Mouse (Mus musculus) spleen, postnatal 4 days (tissue): ENCODE results near the gene Vstm4.

Source experiments
- DNase-seq, 2 experiments: peaks; one replicate each; pipeline ENCODE4 v3.0.0; 2022; ENCODE audit warnings: low spot score in 2 of 2

Gene Vstm4

DNA sequence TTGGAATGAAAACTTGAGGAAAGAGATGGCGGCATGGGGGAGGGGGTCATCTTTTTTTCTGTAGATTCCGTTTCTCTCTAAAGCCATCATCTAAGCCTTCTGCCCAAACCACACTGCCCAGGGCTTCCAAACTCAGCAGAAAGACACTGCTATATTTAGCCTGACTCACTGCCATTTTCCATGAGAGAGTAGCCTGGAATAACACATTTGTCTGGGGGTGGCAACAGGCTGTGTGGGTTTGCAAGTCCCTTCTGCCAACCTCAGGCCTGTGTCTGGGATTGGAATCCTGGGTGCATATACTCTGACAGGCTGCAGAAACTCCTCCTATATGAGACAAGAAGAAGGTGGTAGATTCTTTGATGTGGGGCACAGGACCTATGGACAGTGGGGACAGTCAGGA, 91.0 kb downstream of the Vstm4 start:
- DNase-seq, result no peak

DNA sequence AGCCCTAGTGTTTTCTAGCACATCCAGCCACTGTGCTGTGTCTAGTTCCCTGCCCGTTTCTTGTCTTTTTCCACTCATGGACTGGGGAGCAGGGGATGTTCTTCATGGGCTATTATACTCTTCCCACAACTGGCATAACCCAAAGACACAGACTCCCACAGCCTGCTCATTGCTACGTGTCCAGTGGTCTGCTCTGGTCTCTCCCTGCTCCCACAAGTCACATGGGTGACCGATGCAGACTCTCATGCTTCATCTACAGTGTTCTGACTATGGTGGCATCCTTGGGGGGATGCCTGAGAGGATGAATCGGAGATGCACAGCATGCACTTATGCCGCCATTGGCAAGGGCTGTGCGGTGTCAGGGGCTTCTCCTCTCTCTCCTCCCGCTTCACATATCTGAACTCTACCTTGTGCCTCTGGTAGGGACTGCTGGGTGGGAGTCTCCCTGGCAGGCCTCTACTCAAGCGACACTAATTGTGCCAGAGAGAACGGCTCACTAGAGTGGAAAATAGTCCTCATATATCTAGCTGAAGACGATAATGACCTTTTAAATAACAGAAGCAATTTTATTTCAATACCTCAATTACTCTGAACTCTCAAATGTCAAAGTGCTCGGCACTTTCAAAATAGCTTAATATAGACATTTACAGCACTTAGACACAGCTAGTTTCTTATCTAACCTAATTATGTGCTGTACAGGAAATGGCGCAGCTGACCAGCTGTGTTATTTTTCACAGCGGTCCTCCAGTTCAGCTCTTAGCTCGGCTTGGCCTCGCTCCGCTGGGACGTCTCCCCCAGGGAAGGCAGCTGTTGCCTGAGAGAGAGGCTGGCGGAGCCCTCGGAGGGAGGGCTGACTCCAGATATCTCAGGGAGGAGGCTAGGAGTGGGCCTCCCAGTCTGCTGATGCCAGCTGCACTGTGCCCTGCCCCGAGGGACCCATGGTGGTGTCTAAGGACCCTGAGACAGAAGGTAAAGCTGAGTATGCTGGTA, 94.1 kb downstream of the Vstm4 start:
- DNase-seq, result peak in 1 of 2 experiments; percentile 22

DNA sequence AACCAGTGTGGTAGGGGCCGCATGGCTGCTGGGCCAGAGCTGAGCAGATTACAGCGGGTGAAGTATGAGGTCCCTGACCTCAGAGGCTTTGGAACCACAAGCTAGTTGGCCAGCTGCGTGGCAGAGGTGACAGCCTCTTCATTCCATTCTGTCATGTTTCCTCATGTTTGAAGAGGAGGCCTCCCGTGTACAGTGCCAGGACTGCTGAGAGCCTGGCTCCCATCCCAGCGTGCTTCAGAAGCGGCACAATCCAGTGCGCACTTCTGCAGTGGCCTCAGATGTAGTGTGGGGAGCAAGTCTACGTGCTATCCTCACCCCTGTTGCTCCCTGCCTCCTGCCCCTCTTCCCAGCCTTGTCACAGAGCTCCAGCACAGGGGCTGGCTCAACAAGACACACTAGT, 99.9 kb downstream of the Vstm4 start:
- no peak for DNase-seq

DNA sequence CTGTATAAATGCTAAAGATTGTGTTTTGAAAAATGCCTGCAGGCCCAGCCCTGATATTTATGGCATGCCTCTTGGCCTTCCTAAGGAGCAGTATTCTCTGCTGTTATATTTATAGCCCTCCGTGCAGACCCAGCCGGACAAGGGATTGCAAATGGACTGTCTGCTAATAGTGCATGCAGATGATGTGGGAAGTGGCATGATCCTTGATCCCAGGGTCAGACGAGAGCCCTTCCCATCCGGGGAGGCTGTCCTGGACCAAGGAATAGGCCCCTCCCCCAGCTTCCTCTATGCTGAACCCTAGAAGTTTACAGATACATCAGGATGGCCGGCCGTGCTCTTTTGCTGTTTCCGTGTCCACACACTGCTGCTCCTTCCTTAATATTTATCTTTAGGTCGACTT, 102.1 kb downstream of the Vstm4 start:
- no peak for DNase-seq

DNA sequence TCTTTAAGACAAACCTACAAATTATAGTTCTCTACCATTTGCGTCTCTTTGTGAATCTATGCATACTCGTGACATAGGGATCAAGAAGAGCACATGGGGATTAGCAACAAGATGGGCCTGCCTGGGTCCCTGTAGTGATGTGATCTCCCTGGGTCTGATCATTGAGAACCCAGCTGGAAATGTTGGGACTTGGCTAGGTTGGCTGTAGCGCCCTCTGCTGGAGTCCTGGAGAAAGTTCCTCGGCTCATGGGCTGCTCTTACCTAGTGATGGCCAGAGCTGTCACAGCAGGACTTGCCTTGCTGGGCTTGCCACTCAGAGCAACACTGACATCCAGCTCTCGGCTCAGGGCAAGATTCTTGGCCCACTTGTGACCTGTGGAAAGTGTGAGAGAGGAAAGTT, 103.9 kb downstream of the Vstm4 start:
- DNase-seq, result peak in 1 of 2 experiments; percentile 28

DNA sequence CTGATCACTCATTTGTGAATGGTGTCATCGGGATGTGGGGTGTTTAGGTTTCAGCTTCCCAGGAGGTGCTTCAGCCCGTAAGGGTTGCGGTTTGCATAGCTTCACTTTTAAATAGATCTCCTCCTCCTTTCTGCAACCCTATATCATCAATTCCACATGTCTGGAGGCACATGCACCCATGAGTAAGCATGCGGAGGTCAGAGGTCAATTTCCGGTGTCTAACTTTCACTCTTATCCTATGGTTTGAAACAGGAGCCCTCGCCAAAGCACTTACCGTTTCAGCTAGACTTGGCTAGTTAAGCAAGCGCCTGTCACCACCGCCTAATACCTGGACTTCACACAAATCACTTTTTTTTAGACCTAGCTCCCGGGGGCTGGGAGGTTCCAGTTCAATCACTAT, 108.2 kb downstream of the Vstm4 start:
- DNase-seq, result no peak

DNA sequence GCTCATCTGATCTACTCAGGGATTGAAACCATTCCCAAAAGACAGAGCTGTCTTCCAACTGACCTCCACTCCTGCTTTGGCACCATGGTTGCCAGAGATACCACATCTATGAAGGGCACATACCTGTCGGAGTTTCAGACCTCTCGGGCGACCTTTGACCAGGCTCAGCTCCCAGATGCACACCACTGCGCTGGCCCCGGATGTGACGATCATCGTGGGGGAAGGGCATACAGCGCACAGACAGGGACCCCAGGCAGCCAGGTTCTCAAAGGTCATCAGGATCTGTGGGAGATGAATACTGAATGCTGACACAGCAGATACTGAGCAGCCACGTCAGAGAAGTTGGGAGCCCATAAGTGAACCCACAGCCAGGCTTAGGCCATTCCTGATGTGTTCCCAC, 114.1 kb downstream of the Vstm4 start:
- DNase-seq, result no peak

DNA sequence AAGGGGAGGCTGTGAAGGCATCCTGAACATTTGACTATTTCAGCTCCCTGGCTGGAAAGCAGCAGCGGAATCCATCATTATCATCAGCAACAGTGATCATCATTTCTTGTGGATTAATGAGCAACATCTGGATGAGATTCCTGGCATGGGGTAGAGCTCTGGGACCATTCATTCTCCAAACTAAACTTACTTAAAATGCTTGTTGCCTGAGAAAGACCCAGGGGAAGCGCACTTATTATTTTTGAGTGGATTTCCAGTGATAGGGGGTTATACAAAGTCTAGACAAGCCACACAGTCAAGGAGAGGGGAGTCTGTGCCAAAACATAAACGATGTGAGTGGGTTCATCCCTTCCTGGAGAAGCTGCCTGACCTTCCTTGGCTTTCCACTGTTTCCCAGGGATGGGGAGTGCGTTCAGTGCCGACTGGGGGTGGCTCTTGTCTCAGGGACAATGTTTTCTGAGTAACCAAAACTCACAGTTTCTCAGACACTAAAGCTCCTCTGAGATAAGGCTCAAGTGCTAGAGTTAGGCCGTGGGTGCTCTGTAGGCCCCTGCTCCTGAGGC, 127.7 kb downstream of the Vstm4 start:
- DNase-seq, result no peak

DNA sequence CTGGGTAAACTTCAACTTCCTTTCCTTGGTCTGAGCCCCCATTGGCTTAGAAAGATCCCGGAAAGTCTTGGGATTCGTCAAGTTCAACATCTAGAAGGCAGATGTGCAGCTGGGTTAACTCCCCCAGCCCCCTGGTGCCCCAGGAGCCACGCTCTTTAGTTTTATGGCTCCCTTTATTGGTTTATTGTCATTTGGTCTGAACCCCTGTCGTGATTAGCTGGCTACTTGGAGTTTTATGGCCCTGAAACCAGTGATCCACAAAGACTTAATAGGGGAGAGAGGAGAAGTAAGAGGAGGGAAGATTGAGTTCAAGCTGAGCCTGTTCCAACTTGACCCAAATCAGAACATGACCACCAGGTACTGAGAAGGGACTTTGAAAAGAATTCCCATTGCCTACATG, 130.1 kb downstream of the Vstm4 start:
- no peak for DNase-seq
